Mouse (Mus musculus) lung, embryonic 15.5 days (tissue): Measurements from ENCODE around the gene Selenov. TPM values are rescaled to one million over a fixed set of nuclear protein-coding genes. Genes with fewer than 3 reads are reported as not detected.

Source experiments
- ATAC-seq: fragments of 200-750 bp; cut with Nextera tagmentation; 2 replicates; pipeline ENCODE4 v1.8.0; 2017; ENCODE audit warnings: moderate number of reproducible peaks, borderline replicate concordance; ENCODE audit not compliant: low FRiP score, low TSS enrichment; ENCODE audit errors: extremely low read depth
- H3K27ac ChIP-seq: fragments of 300-500 bp; sonication (generic); 2 replicates; pipeline ENCODE4 v1.5.1; 2015; ENCODE audit warnings: moderate library complexity, mild to moderate bottlenecking, inconsistent platforms
- H3K27me3 ChIP-seq: fragments of 300-500 bp; sonication (generic); 2 replicates; pipeline ENCODE4 v1.6.1; 2015; ENCODE audit warnings: inconsistent platforms
- H3K36me3 ChIP-seq: fragments of 300-500 bp; sonication (generic); 2 replicates; pipeline ENCODE4 v1.6.1; 2015; ENCODE audit warnings: inconsistent platforms
- H3K4me1 ChIP-seq: fragments of 300-500 bp; sonication (generic); 2 replicates; pipeline ENCODE4 v1.6.1; 2015; ENCODE audit warnings: inconsistent platforms
- H3K4me2 ChIP-seq: fragments of 300-500 bp; sonication (generic); 2 replicates; pipeline ENCODE4 v1.6.1; 2015; ENCODE audit warnings: inconsistent platforms, mild to moderate bottlenecking, moderate library complexity
- H3K4me3 ChIP-seq: fragments of 300-500 bp; sonication (generic); 2 replicates; pipeline ENCODE4 v1.5.1; 2015; ENCODE audit warnings: mild to moderate bottlenecking, inconsistent platforms
- H3K9ac ChIP-seq: fragments of 300-500 bp; sonication (generic); 2 replicates; pipeline ENCODE4 v1.6.1; 2015; ENCODE audit warnings: inconsistent platforms
- H3K9me3 ChIP-seq: fragments of 300-500 bp; sonication (generic); 2 replicates; pipeline ENCODE4 v1.6.1; 2016; ENCODE audit warnings: inconsistent platforms
- WGBS: fragments of 180-500 bp; shearing (Covaris S2); methylation state at CpG from one replicate; pipeline ENCODE4 v1.1.7; 2015; 5-methylcytosine and 5-hydroxymethylcytosine counted together
- polyA plus RNA-seq: library from polyadenylated mRNA; unstranded; fragments of >200 nt; fragmentation: Nextera tagmentation; extraction: Ambion mirVana; gene quantifications from 2 replicates; pipeline ENCODE4 v1.2.1, GENCODE M21; 2015

Gene Selenov
- polyA plus RNA-seq, 1 experiment from 2014 or later: not detected

DNA sequence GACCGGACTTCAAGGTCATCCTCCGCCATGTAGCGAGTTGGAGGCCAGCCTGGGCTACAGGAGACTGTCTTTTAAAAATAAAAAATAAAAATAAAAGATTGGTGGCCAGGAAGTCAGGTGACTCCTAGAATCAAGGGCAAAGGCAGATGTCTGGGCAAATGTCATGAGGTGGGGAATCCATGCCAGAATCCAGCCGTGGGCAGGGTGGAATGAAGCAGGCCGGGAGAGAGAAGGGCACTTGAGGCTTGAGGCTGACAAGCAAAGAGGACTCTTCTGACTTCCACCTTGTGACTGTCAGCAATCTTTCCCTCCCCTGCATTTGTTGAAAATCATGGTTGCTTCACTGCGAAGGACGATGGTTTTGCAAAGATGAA is 12.7 kb downstream of the Selenov start:
- H3K27ac ChIP-seq: no peak overlapping the region
- WGBS: 72% methylated on average over 7 of the region's 7 CpGs
- no peak for ATAC-seq
- H3K36me3 ChIP-seq: no peaks in the 10 kb centered on the region
- peak overlapping the region; percentile 89 for H3K4me2 ChIP-seq
- H3K4me3 ChIP-seq: peak overlapping the region; percentile 65
- H3K9ac ChIP-seq: peak overlapping the region; percentile 75
- H3K4me1 ChIP-seq: peaks cover 8% of the 10 kb centered on the region
- H3K9me3 ChIP-seq: no peaks in the 10 kb centered on the region
- H3K27me3 ChIP-seq: no peaks in the 10 kb centered on the region

DNA sequence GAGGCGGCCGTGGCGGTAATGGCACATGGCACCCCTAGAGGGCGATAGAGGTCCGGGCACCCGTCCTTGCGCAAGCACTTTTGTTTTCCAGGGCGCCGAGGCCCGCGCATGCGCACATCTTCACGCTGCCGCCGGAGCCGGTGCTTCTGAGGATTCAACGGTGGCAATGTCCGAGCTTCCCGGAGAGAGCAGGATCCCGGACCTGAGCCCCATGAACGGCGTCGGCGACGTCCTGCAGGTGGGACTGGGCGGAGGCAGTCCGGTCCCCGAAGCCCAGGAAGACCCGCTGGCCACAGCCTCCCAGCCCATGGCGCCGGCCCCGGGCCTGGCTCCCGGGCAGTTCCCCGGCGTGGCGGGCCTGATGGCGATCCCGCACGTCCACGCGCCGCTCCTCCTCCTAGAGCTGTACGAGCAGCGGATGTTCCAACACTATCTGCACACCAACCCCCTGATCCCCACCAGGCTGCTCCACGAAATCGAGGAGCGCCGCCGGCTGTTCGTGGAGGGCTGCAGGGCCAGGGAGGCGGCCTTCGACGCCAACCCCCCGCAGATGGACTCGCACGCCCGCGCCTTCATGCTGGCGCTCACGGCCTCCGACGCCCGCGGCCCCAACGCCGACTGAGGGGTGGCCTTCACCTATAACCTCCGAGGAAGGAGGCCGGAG is 13.2 kb downstream of the Selenov start, which contains the start of gene Eid2b:
Eid2b (plus strand) TSS at position 125 of the 664 bp plus-strand sequence.
- peaks cover 3% of the 10 kb centered on the region; the same call in 1 of the 2 replicates for H3K36me3 ChIP-seq
- ATAC-seq: peak; percentile 62
- H3K9me3 ChIP-seq: no peaks in the 10 kb centered on the region
- H3K27ac ChIP-seq: peak within 1 kb of the TSS; percentile 26; the same call in 1 of the 2 replicates
- peak within 1 kb of the TSS; percentile 75 for H3K9ac ChIP-seq
- H3K4me3 ChIP-seq: peak within 1 kb of the TSS; percentile 65
- H3K4me2 ChIP-seq: peak within 1 kb of the TSS; percentile 89
- WGBS: 2% methylated on average over 68 of the region's 68 CpGs
- H3K27me3 ChIP-seq: no peaks in the 10 kb centered on the region
- H3K4me1 ChIP-seq: peaks cover 8% of the 10 kb centered on the region

DNA sequence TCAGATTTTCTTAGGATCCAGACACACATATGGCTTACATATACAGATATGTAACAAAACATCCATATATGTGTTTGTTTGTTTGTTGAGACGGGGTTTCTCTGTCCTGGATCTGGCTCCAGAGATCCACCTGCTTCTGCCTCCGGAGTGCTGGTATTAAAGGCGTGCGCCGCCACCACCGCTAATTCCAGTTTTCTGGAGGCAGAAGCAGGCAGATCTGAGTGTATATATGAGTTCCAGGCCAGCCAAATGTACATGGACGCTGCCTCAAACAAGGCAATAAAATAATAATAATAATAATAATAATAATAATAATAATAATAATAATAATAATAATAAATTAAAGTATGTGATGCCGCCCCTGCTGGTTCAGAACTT is 13.8 kb downstream of the Selenov start:
- WGBS: 65% methylated on average over 8 of the region's 8 CpGs
- peaks cover 8% of the 10 kb centered on the region; the same call in 1 of the 2 replicates for H3K36me3 ChIP-seq
- no peak overlapping the region for H3K9ac ChIP-seq
- ATAC-seq: no peak
- peaks cover 8% of the 10 kb centered on the region for H3K4me1 ChIP-seq
- no peaks in the 10 kb centered on the region for H3K27me3 ChIP-seq
- no peaks in the 10 kb centered on the region for H3K9me3 ChIP-seq
- no peak overlapping the region for H3K4me3 ChIP-seq
- no peak overlapping the region for H3K4me2 ChIP-seq
- H3K27ac ChIP-seq: no peak overlapping the region

GRCm38 (mm10) chr7:28271761-28272160 is 19.2 kb downstream of the Selenov start:
- Histone ChIP-seq H3K27me3 (no peaks in the 10 kb centered on the region), H3K36me3 (peaks cover 21% of the 10 kb centered on the region; the same call in 1 of the 2 replicates), H3K9me3 (no peaks in the 10 kb centered on the region), H3K27ac (no peak overlapping the region), H3K4me2 (no peak overlapping the region), H3K4me3 (no peak overlapping the region), H3K9ac (no peak overlapping the region), H3K4me1 (peaks cover 15% of the 10 kb centered on the region; the same call in 1 of the 2 replicates)
- no peak for ATAC-seq
- 69% methylated on average over 3 of the region's 3 CpGs for WGBS

- Histone ChIP-seq H3K9me3 (no peaks in the 10 kb centered on the region), H3K4me1 (peaks cover 15% of the 10 kb centered on the region; the same call in 1 of the 2 replicates), H3K9ac (no peak overlapping the region), H3K27me3 (no peaks in the 10 kb centered on the region), H3K27ac (no peak overlapping the region), H3K4me2 (peak overlapping the region; percentile 86; the same call in 1 of the 2 replicates), H3K4me3 (peak overlapping the region; percentile 88; the same call in 1 of the 2 replicates), H3K36me3 (peaks cover 21% of the 10 kb centered on the region; the same call in 1 of the 2 replicates)
- 92% methylated on average over 12 of the region's 12 CpGs for WGBS
- no peak for ATAC-seq
Observed at GRCm38 (mm10) chr7:28269355-28269754, 21.6 kb downstream of the Selenov start.

DNA sequence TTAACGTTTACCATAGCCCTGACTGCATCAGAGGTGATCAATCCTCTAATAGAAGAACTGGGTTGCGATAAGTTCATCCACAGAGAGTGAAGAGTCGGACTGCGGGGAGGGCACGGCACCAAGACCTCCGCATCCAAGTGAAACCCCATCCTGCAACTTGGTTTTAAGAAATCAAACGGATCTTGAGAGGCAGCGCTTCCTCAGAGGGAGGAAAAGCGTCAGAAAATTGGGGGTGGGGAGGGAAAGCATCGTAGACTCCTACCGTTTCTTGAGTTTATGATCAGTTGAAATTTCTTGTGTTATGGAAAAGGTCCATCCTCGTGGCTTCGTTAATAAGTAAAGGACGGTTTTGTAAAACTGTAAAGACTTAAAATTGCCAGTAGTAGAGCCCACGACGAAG is 22.4 kb downstream of the Selenov start:
- peaks cover 21% of the 10 kb centered on the region; the same call in 1 of the 2 replicates for H3K36me3 ChIP-seq
- 20% methylated on average over 16 of the region's 16 CpGs for WGBS
- peaks cover 15% of the 10 kb centered on the region; the same call in 1 of the 2 replicates for H3K4me1 ChIP-seq
- peak overlapping the region; percentile 88 for H3K27ac ChIP-seq
- ATAC-seq: no peak
- peak overlapping the region; percentile 86 for H3K4me2 ChIP-seq
- H3K4me3 ChIP-seq: peak overlapping the region; percentile 88
- no peaks in the 10 kb centered on the region for H3K9me3 ChIP-seq
- peak overlapping the region; percentile 95 for H3K9ac ChIP-seq
- no peaks in the 10 kb centered on the region for H3K27me3 ChIP-seq

GRCm38 (mm10) chr7:28268042-28268531 is 22.9 kb downstream of the Selenov start:
- Histone ChIP-seq H3K9me3 (no peaks in the 10 kb centered on the region), H3K4me3 (peak overlapping the region; percentile 88), H3K27me3 (no peaks in the 10 kb centered on the region), H3K4me1 (peaks cover 15% of the 10 kb centered on the region; the same call in 1 of the 2 replicates), H3K4me2 (peak overlapping the region; percentile 86), H3K27ac (peak overlapping the region; percentile 88), H3K9ac (peak overlapping the region; percentile 95), H3K36me3 (peaks cover 21% of the 10 kb centered on the region; the same call in 1 of the 2 replicates)
- peak; percentile 64 for ATAC-seq
- under 1% methylated on average over 26 of the region's 62 CpGs for WGBS

GRCm38 (mm10) chr7:28267129-28268041 is 23.6 kb downstream of the Selenov start, which contains the start of gene Eid2:
Gene Eid2, plus strand, starts transcription at chr7:28267881.
- H3K4me2 ChIP-seq: peak within 1 kb of the TSS; percentile 86
- peaks cover 15% of the 10 kb centered on the region; the same call in 1 of the 2 replicates for H3K4me1 ChIP-seq
- H3K36me3 ChIP-seq: peaks cover 15% of the 10 kb centered on the region; the same call in 1 of the 2 replicates
- ATAC-seq: peak; percentile 88
- H3K9me3 ChIP-seq: no peaks in the 10 kb centered on the region
- H3K27me3 ChIP-seq: no peaks in the 10 kb centered on the region
- H3K4me3 ChIP-seq: peak within 1 kb of the TSS; percentile 88
- peak within 1 kb of the TSS; percentile 95 for H3K9ac ChIP-seq
- 6% methylated on average over 56 of the region's 57 CpGs for WGBS
- H3K27ac ChIP-seq: peak within 1 kb of the TSS; percentile 88

DNA sequence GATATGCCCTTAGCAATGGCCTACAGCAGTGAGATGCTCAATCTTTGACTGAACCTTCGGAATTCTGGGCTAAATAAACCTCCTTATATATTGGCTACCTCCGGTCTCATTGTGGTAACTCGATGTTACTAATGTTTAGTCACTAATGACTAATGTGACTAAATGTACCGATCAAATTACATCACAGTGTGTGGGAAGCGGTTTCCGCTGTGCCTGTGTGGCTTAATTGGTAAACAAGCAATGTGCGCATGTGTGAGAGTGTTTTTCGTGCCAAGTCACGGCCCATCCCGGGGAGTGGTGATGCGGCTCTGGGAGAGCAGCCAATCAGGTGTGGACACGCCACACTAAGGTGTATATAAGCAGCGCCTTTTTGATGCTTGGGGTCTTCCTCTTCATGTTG is 25.6 kb downstream of the Selenov start:
- H3K4me1 ChIP-seq: peaks cover 15% of the 10 kb centered on the region; the same call in 1 of the 2 replicates
- no peak overlapping the region for H3K4me3 ChIP-seq

DNA sequence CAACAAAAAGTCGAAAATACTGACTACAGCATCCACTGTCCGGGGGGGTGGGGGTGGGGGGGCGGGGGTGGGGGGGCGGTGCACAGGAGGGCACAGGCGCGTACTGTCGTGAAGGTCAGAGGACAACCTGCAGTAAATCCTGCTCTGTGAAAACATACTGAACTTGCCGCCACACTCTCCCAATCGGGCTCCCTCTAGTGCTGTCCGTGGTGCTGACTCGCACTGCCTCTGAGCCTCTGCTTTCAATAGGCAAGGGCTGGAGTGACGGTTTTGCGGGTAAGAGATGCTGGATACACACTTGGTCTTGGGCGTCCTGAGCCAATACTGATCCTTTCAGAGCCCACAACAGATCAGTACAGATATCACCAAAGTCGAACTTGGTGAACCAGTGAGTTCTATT is 27.2 kb downstream of the Selenov start:
- Histone ChIP-seq H3K27ac (no peak overlapping the region), H3K4me1 (peaks cover 5% of the 10 kb centered on the region; the same call in 1 of the 2 replicates), H3K9me3 (no peaks in the 10 kb centered on the region), H3K27me3 (no peaks in the 10 kb centered on the region), H3K9ac (no peak overlapping the region), H3K36me3 (no peaks in the 10 kb centered on the region), H3K4me3 (no peak overlapping the region), H3K4me2 (no peak overlapping the region)
- ATAC-seq: no peak
- 4% methylated on average over 15 of the region's 15 CpGs for WGBS

More for the DNA sequence above, 25.6 kb downstream of the Selenov start:
- ATAC-seq: no peak
- 87% methylated on average over 13 of the region's 13 CpGs for WGBS
- Histone ChIP-seq H3K36me3 (0 out of 2 replicates have a peak, but pooled peaks cover 6% of the 10 kb centered on the region), H3K4me2 (no peak overlapping the region), H3K27me3 (no peaks in the 10 kb centered on the region), H3K9me3 (no peaks in the 10 kb centered on the region), H3K27ac (no peak overlapping the region), H3K9ac (no peak overlapping the region)

GRCm38 (mm10) chr7:28262861-28263260 is 28.1 kb downstream of the Selenov start:
- H3K27me3 ChIP-seq: no peaks in the 10 kb centered on the region
- no peak overlapping the region for H3K4me2 ChIP-seq
- no peaks in the 10 kb centered on the region for H3K36me3 ChIP-seq
- H3K27ac ChIP-seq: no peak overlapping the region
- H3K9ac ChIP-seq: no peak overlapping the region
- ATAC-seq: no peak
- no peak overlapping the region for H3K4me3 ChIP-seq
- no peaks in the 10 kb centered on the region for H3K9me3 ChIP-seq
- 50% methylated on average over 5 of the region's 5 CpGs for WGBS
- H3K4me1 ChIP-seq: no peaks in the 10 kb centered on the region
